Mouse (Mus musculus) adrenal gland, postnatal 25 days (tissue): Measurements from ENCODE around the gene Trim2. TPM values are rescaled to one million over a fixed set of nuclear protein-coding genes. Genes with fewer than 3 reads are reported as not detected.
A peak's percentile ranks its signal among the peaks of the same experiment; 100 is the strongest.

Source experiments
- DNase-seq: peaks from one replicate; pipeline ENCODE4 v3.0.0; 2021; ENCODE audit warnings: mixed read lengths
- total RNA-seq: library from RNA; stranded (reverse); gene quantifications from 2 replicates; pipeline ENCODE4 v1.2.3, GENCODE M21; 2021

Trim2 gene
- total RNA-seq, 1 experiment from 2014 or later: 83.1 TPM

GRCm38 (mm10) chr3:84189629-84190173, 117.0 kb downstream of the Trim2 start:
- DNase-seq: peak; percentile 3

GRCm38 (mm10) chr3:84181717-84182116, 125.0 kb downstream of the Trim2 start:
- DNase-seq: no peak

- no peak for DNase-seq
Observed at GRCm38 (mm10) chr3:84181102-84181501, 125.6 kb downstream of the Trim2 start.

GRCm38 (mm10) chr3:84180304-84180703, 126.4 kb downstream of the Trim2 start:
- no peak for DNase-seq

GRCm38 (mm10) chr3:84177834-84178233, 128.8 kb downstream of the Trim2 start:
- no peak for DNase-seq

GRCm38 (mm10) chr3:84175337-84176315, 131.1 kb downstream of the Trim2 start:
- peak; percentile 74 for DNase-seq

- DNase-seq: no peak
Observed at GRCm38 (mm10) chr3:84173581-84174154, 133.0 kb downstream of the Trim2 start, which contains the start of gene Gm6525. TSS of gene Gm6525 (plus strand) at chr3:84174104.

GRCm38 (mm10) chr3:84172406-84172805, 134.3 kb downstream of the Trim2 start:
- no peak for DNase-seq

GRCm38 (mm10) chr3:84169393-84170005, 137.2 kb downstream of the Trim2 start:
- DNase-seq: no peak

GRCm38 (mm10) chr3:84168943-84169342, 137.7 kb downstream of the Trim2 start:
- no peak for DNase-seq

- no peak for DNase-seq
Observed at GRCm38 (mm10) chr3:84166073-84166472, 140.6 kb downstream of the Trim2 start.

- no peak for DNase-seq
Observed at GRCm38 (mm10) chr3:84165391-84165790, 141.3 kb downstream of the Trim2 start.

- DNase-seq: no peak
Observed at GRCm38 (mm10) chr3:84157559-84158350, 148.9 kb downstream of the Trim2 start.

- no peak for DNase-seq
Observed at GRCm38 (mm10) chr3:84157011-84157410, 149.7 kb downstream of the Trim2 start.

- DNase-seq: no peak
Observed at GRCm38 (mm10) chr3:84156105-84156504, 150.6 kb downstream of the Trim2 start.

- DNase-seq: peak; percentile 99
Observed at GRCm38 (mm10) chr3:84155558-84156006, 151.1 kb downstream of the Trim2 start, which contains the start of gene Mnd1. TSS of gene Mnd1 (minus strand) at chr3:84155786.

- no peak for DNase-seq
Observed at GRCm38 (mm10) chr3:84155146-84155545, 151.5 kb downstream of the Trim2 start.

- DNase-seq: no peak
Observed at GRCm38 (mm10) chr3:84154721-84155141, 151.9 kb downstream of the Trim2 start.

GRCm38 (mm10) chr3:84149831-84150230, 156.8 kb downstream of the Trim2 start:
- no peak for DNase-seq

- no peak for DNase-seq
Observed at GRCm38 (mm10) chr3:84140947-84141346, 165.7 kb downstream of the Trim2 start.

- no peak for DNase-seq
Observed at GRCm38 (mm10) chr3:84136509-84136908, 170.2 kb downstream of the Trim2 start.

- DNase-seq: no peak
Observed at GRCm38 (mm10) chr3:84135933-84136332, 170.7 kb downstream of the Trim2 start.
